Mouse (Mus musculus) CH12.LX (cell line): ENCODE data around the gene Lbhd1. TPM values are rescaled to one million over a fixed set of nuclear protein-coding genes. Genes with fewer than 3 reads are reported as not detected.
A peak's percentile ranks its signal among the peaks of the same experiment; 100 is the strongest.

Experiments used
- DNase-seq: peaks from one replicate; pipeline ENCODE4 v3.0.0-alpha.2; 2013; ENCODE audit errors: extremely low read depth
- H3K27ac ChIP-seq: 2 replicates; pipeline ENCODE4 v1.5.1; 2012; ENCODE audit warnings: low read depth, mild to moderate bottlenecking, control low read depth, moderate library complexity; ENCODE audit not compliant: insufficient read depth
- H3K27me3 ChIP-seq: replicated peaks from 2 replicates; pipeline ENCODE3; 2012; ENCODE audit warnings: inconsistent platforms
- H3K36me3 ChIP-seq, 2 experiments: replicated peaks in 1 of 2; 2 replicates each; pipeline versions ENCODE3 to v1.6.1; 2012; ENCODE audit warnings: inconsistent platforms in 1 of 2, low read length in 1 of 2, mild to moderate bottlenecking in 1 of 2, mixed read lengths in 1 of 2, moderate library complexity in 1 of 2; ENCODE audit not compliant: control insufficient read depth in 1 of 2, insufficient read depth in 1 of 2
- H3K4me1 ChIP-seq, 2 experiments: 2 replicates each; pipeline ENCODE4 v1.6.1; 2012; ENCODE audit warnings: inconsistent platforms in 1 of 2, moderate library complexity in 1 of 2; ENCODE audit not compliant: insufficient read depth in 2 of 2, control insufficient read depth in 1 of 2
- H3K4me2 ChIP-seq: 2 replicates; pipeline ENCODE4 v1.6.1; 2012; ENCODE audit warnings: low read depth, mild to moderate bottlenecking, control low read depth; ENCODE audit not compliant: poor library complexity, insufficient read depth, severe bottlenecking
- H3K4me3 ChIP-seq, 3 experiments: fragments of 150-350 bp in 1 of 3; sonication (generic) in 1 of 3; replicated peaks in 1 of 3; 2 replicates each; pipeline versions ENCODE3 to v1.5.1; 2011 to 2012; ENCODE audit warnings: low read depth in 2 of 3, low read length in 2 of 3, mild to moderate bottlenecking in 2 of 3, moderate library complexity in 2 of 3, control low read depth in 1 of 3, improper control_type of control experiment in 1 of 3, inconsistent platforms in 1 of 3, mixed read lengths in 1 of 3; ENCODE audit not compliant: poor library complexity in 1 of 3
- H3K79me2 ChIP-seq: replicated peaks from 2 replicates; pipeline ENCODE4 v1.6.1; 2012; ENCODE audit warnings: mild to moderate bottlenecking, moderate library complexity; ENCODE audit not compliant: control insufficient read depth, poor library complexity, insufficient read depth, severe bottlenecking; ENCODE audit errors: extremely low read depth
- H3K9ac ChIP-seq: 2 replicates; pipeline ENCODE4 v1.6.1; 2012; ENCODE audit warnings: low read depth, mild to moderate bottlenecking, control low read depth, moderate library complexity; ENCODE audit not compliant: insufficient read depth
- H3K9me3 ChIP-seq: replicated peaks from 2 replicates; pipeline ENCODE3; 2012; ENCODE audit warnings: low read length, inconsistent platforms, mixed read lengths
- CHD1 ChIP-seq: IDR thresholded peaks from 2 replicates; pipeline ENCODE4 v1.6.1; 2012; ENCODE audit warnings: low read depth, low read length, improper control_type of control experiment, inconsistent platforms
- CHD2 ChIP-seq: IDR thresholded peaks from 2 replicates; pipeline ENCODE4 v1.6.1; 2011; ENCODE audit warnings: low read length, improper control_type of control experiment
- CTCF ChIP-seq, 2 experiments: IDR thresholded peaks in 1 of 2; conservative IDR thresholded peaks in 1 of 2; 2 replicates each; pipeline ENCODE4 v1.5.1; 2011 to 2012; ENCODE audit warnings: low read depth in 2 of 2, low read length in 2 of 2, improper control_type of control experiment in 1 of 2, inconsistent platforms in 1 of 2, mild to moderate bottlenecking in 1 of 2, moderate library complexity in 1 of 2
- E2F4 ChIP-seq: IDR thresholded peaks from 2 replicates; pipeline ENCODE4 v1.6.1; 2011; ENCODE audit warnings: low read depth, low read length, improper control_type of control experiment; ENCODE audit not compliant: insufficient replicate concordance
- ELF1 ChIP-seq: IDR thresholded peaks from 2 replicates; pipeline ENCODE4 v1.6.1; 2014; ENCODE audit warnings: low read depth, mild to moderate bottlenecking, inconsistent platforms, low read length, improper control_type of control experiment
- EP300 ChIP-seq: IDR thresholded peaks from 2 replicates; pipeline ENCODE4 v1.6.1; 2011; ENCODE audit warnings: low read length, improper control_type of control experiment
- ETS1 ChIP-seq: conservative IDR thresholded peaks from 2 replicates; pipeline ENCODE4 v1.6.1; 2012; ENCODE audit warnings: low read depth, mild to moderate bottlenecking, inconsistent platforms, low read length, improper control_type of control experiment, moderate library complexity
- GABPA ChIP-seq: IDR thresholded peaks from 2 replicates; pipeline ENCODE4 v1.6.1; 2012; ENCODE audit warnings: low read depth, low read length, improper control_type of control experiment, inconsistent platforms; ENCODE audit not compliant: insufficient replicate concordance
- HCFC1 ChIP-seq: IDR thresholded peaks from 2 replicates; pipeline ENCODE4 v1.6.1; 2012; ENCODE audit warnings: low read depth, mild to moderate bottlenecking, inconsistent platforms, low read length, improper control_type of control experiment
- IRF4 ChIP-seq: IDR thresholded peaks from 2 replicates; pipeline ENCODE4 v1.6.1; 2014; ENCODE audit warnings: low read depth, mild to moderate bottlenecking, inconsistent platforms, low read length, improper control_type of control experiment
- JUN ChIP-seq: IDR thresholded peaks from 2 replicates; pipeline ENCODE4 v1.6.1; 2011; ENCODE audit warnings: low read depth, mild to moderate bottlenecking, low read length, improper control_type of control experiment, moderate library complexity; ENCODE audit not compliant: insufficient read depth
- JUND ChIP-seq: conservative IDR thresholded peaks from 2 replicates; pipeline ENCODE4 v1.6.1; 2011; ENCODE audit warnings: low read depth, low read length, improper control_type of control experiment
- MAZ ChIP-seq: IDR thresholded peaks from 2 replicates; pipeline ENCODE4 v1.6.1; 2012; ENCODE audit warnings: low read depth, mild to moderate bottlenecking, inconsistent platforms, low read length, improper control_type of control experiment, moderate library complexity
- MEF2A ChIP-seq: IDR thresholded peaks from 2 replicates; pipeline ENCODE4 v1.6.1; 2014; ENCODE audit warnings: low read depth, mild to moderate bottlenecking, inconsistent platforms, low read length, improper control_type of control experiment, borderline replicate concordance
- MXI1 ChIP-seq: IDR thresholded peaks from 2 replicates; pipeline ENCODE4 v1.6.1; 2011; ENCODE audit warnings: mild to moderate bottlenecking, low read depth, low read length, improper control_type of control experiment
- NRF1 ChIP-seq: IDR thresholded peaks from 2 replicates; pipeline ENCODE4 v1.6.1; 2014; ENCODE audit warnings: low read depth, mild to moderate bottlenecking, inconsistent platforms, low read length, improper control_type of control experiment, moderate library complexity
- PAX5 ChIP-seq: IDR thresholded peaks from 2 replicates; pipeline ENCODE4 v1.6.1; 2012; ENCODE audit warnings: low read length, inconsistent platforms, mixed read lengths
- POLR2A ChIP-seq: IDR thresholded peaks from 2 replicates; pipeline ENCODE4 v1.6.1; 2011; ENCODE audit warnings: low read depth, mild to moderate bottlenecking, improper control_type of control experiment, low read length
- RCOR1 ChIP-seq: conservative IDR thresholded peaks from 2 replicates; pipeline ENCODE4 v1.6.1; 2012; ENCODE audit warnings: low read depth, mild to moderate bottlenecking, inconsistent platforms, low read length, improper control_type of control experiment
- SIN3A ChIP-seq: IDR thresholded peaks from 2 replicates; pipeline ENCODE4 v1.6.1; 2012; ENCODE audit warnings: low read length, improper control_type of control experiment, inconsistent platforms
- TBP ChIP-seq: conservative IDR thresholded peaks from 2 replicates; pipeline ENCODE4 v1.6.1; 2011; ENCODE audit warnings: low read depth, low read length, improper control_type of control experiment
- ZC3H11A ChIP-seq: IDR thresholded peaks from 2 replicates; pipeline ENCODE4 v1.6.1; 2012; ENCODE audit warnings: low read depth, mild to moderate bottlenecking, inconsistent platforms, low read length, improper control_type of control experiment
- ZKSCAN1 ChIP-seq: IDR thresholded peaks from 2 replicates; pipeline ENCODE4 v1.6.1; 2012; ENCODE audit warnings: low read depth, inconsistent platforms, low read length, improper control_type of control experiment, borderline replicate concordance
- dilution Hi-C: fragments of 300-500 bp; cut with MboI; formaldehyde crosslinking; loops from 2 replicates; pipeline ENCODE4 v1.14.3; 2020; ENCODE audit warnings: low sequenced_read_pairs; ENCODE audit not compliant: extremely low pct_unique_long_range_greater_than_20kb, extremely low pct_ligation_motif_present
- in situ Hi-C: fragments of 300-500 bp; cut with MboI; formaldehyde crosslinking; loops from 3 replicates; pipeline ENCODE4 v1.14.3; 2019; ENCODE audit warnings: low sequenced_read_pairs, low pct_ligation_motif_present, low pct_unique_long_range_greater_than_20kb, mixed read lengths
- polyA plus RNA-seq: library from polyadenylated mRNA; unstranded; fragments of >175 nt; gene quantifications from 2 replicates; pipeline ENCODE4 v1.2.1, GENCODE M21; 2012; ENCODE audit warnings: low read depth; ENCODE audit not compliant: insufficient read length
- total RNA-seq, 2 experiments: library from RNA; depleted of rRNA; stranded (reverse); fragments of 300-350 nt in 1 of 2; fragments of >200 nt in 1 of 2; gene quantifications; 2 replicates each; pipeline ENCODE4 v1.2.3; 2012 to 2014

Gene Lbhd1
- total and polyA plus RNA-seq, 3 experiments = 7.5 to 50.4 (median 15.6) TPM

- Histone ChIP-seq H3K79me2 (peaks cover 69% of the 10 kb centered on the region), H3K4me1 (peaks cover 32 to 68% of the 10 kb centered on the region in 2 experiments), H3K27me3 (no peaks in the 10 kb centered on the region), H3K4me3 (peak overlapping the region; percentile 82 to 99 (median 99)), H3K36me3 (peaks cover 33 to 52% of the 10 kb centered on the region in 2 experiments), H3K27ac (no peak overlapping the region), H3K4me2 (peak overlapping the region; percentile 96), H3K9ac (peak overlapping the region; percentile 85), H3K9me3 (no peaks in the 10 kb centered on the region)
- no peak for DNase-seq
- in situ Hi-C loops = loop anchor here (5.0 kb wide), 1 partner anchor 38 kb away; no protein-coding TSS in a partner anchor
- no peak for TF ChIP-seq NRF1
- TF ChIP-seq SIN3A = no peak
- no peak for TF ChIP-seq ETS1
- TF ChIP-seq ELF1 = no peak
- no peak for TF ChIP-seq MAZ
- no peak for TF ChIP-seq CHD1
- no peak for TF ChIP-seq ZKSCAN1
- TF ChIP-seq EP300 = no peak
- TF ChIP-seq RCOR1 = no peak
- TF ChIP-seq HCFC1 = no peak
- TF ChIP-seq MXI1 = no peak
- no peak for TF ChIP-seq GABPA
- TF ChIP-seq JUND = no peak
- no peak for TF ChIP-seq CTCF (conservative IDR thresholded peaks at IDR 0.05 in 1 of 2, IDR thresholded peaks at IDR 0.05 in 1 of 2; ENCODE audit: low read depth in 2 of 2, low read length in 2 of 2)
- dilution Hi-C loops = no loop called here
These were observed 15.5 kb downstream of the Lbhd1 start for GRCm38 (mm10) chr19:8899079-8899478.

GRCm38 (mm10) chr19:8903412-8903811 is 19.9 kb downstream of the Lbhd1 start:
- Histone ChIP-seq H3K4me1 (peaks cover 18 to 34% of the 10 kb centered on the region in 2 experiments), H3K9ac (no peak overlapping the region), H3K27me3 (no peaks in the 10 kb centered on the region), H3K36me3 (peaks cover 51 to 76% of the 10 kb centered on the region in 2 experiments), H3K9me3 (no peaks in the 10 kb centered on the region), H3K4me2 (no peak overlapping the region), H3K4me3 (no peak overlapping the region), H3K27ac (peak overlapping the region; percentile 18), H3K79me2 (peaks cover 57% of the 10 kb centered on the region)
- peak; percentile 82 for TF ChIP-seq JUND
- TF ChIP-seq PAX5 = no peak
- TF ChIP-seq JUN = peak; percentile 92
- TF ChIP-seq TBP = no peak
- TF ChIP-seq IRF4 = peak; percentile 82
- TF ChIP-seq MEF2A = peak; percentile 89
- peak; percentile 82 for TF ChIP-seq EP300
- TF ChIP-seq POLR2A = no peak
- peak; percentile 38; the same call in 1 of the 2 replicates for TF ChIP-seq ETS1
- no peak for TF ChIP-seq E2F4
- no peak for TF ChIP-seq ZKSCAN1
- TF ChIP-seq ZC3H11A = no peak
- TF ChIP-seq CHD1 = no peak
- no peak for TF ChIP-seq CTCF (conservative IDR thresholded peaks at IDR 0.05 in 1 of 2, IDR thresholded peaks at IDR 0.05 in 1 of 2; ENCODE audit: low read depth in 2 of 2, low read length in 2 of 2)
- TF ChIP-seq CHD2 = no peak
- dilution Hi-C loops (no loop called here), in situ Hi-C loops (no loop called here)
- DNase-seq = no peak
